Mouse (Mus musculus): Measurements from ENCODE around the gene Cdc37.

GRCm38 (mm10) chr9:21091707-21092320, 58.0 kb downstream of the Cdc37 start, which contains the start of the genes Gm38431 and Raver1:
- TF ChIP-seq CTCF (IDR thresholded peaks at IDR 0.05; ENCODE audit: low read depth, low read length) (no peak), POLR2A (IDR thresholded peaks at IDR 0.05; ENCODE audit: borderline replicate concordance, low read depth, low read length) (peak; percentile 88; the same call in 1 of the 2 replicates)

Data from bone marrow macrophage, adult 2 months (primary cell).